Comparison of ENCODE assay signal across 8 mouse cellular contexts in the genomic region with DNA sequence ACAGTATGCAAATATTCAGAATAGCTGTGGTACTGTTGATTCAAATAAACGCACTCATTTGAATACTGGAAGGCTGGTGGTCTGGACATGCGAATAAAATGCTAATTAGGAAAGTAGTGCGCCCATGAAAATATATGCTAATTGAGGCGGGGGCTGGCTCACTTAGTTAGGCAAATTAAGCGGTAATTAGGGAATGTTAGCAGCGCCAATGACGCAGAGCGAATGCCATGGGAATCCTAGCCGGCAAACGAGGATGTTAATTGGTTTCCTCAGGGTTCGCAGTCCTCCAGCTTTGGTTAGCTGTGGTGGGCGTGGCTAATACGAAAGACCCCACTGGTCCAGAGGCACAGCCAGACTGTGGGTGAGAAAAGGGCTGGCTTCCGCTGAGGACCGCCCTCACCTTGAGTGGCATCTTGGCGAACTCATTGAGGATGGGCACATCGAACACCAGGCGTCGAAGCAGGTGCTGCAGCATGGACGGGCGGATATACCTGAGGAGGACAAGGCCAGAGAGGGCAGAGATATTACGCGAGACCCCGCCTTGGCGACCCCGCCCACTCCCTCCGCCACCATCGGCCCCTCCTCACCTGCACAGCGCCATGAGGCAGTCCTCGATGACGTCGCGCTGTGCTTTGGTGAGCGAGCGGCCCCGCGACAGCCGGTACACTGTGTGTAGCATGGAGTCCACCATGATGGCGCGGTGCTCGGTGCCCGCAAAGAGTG. TPM values are rescaled to one million over a fixed set of nuclear protein-coding genes. Genes with fewer than 3 reads are reported as not detected.
DNase-seq lines count a peak whose midpoint lies in the region; ATAC-seq and TF ChIP-seq lines count a peak whose summit lies in the region.

No protein-coding gene starts in this region.

- no peak overlapping the region for H3K27ac ChIP-seq in lung, postnatal 0 days (ENCODE audit: low read length)
- peak overlapping the region; percentile 84 for H3K27ac ChIP-seq in forebrain, postnatal 0 days (ENCODE audit: low read depth, low read length)
- H3K27ac ChIP-seq in neural tube, embryonic 14.5 days (ENCODE audit: low read depth, low read length) = peak overlapping the region; percentile 77

- no peak overlapping the region for H3K4me2 ChIP-seq in lung, postnatal 0 days (replicated peaks; ENCODE audit: low read depth, low read length)
- peak overlapping the region; percentile 61 for H3K4me2 ChIP-seq in forebrain, postnatal 0 days (ENCODE audit: low read depth)
- peak overlapping the region; percentile 53 for H3K4me2 ChIP-seq in neural tube, embryonic 14.5 days (ENCODE audit: low read depth, low read length)

- no peak for TF ChIP-seq POLR2A in lung, adult 2 months (IDR thresholded peaks at IDR 0.05; ENCODE audit: borderline replicate concordance, extremely low read depth, low read depth, low read length)

- WGBS in lung, postnatal 0 days = 10% methylated on average over 39 of the region's 42 CpGs
- 9% methylated on average over 42 of the region's 42 CpGs for WGBS in lung, adult 2 months
- under 1% methylated on average over 42 of the region's 42 CpGs for WGBS in forebrain, postnatal 0 days
- 2% methylated on average over 42 of the region's 42 CpGs for WGBS in neural tube, embryonic 14.5 days

- H3K4me1 ChIP-seq in lung, postnatal 0 days (ENCODE audit: insufficient read depth, low read depth, low read length) = no peaks in the 10 kb centered on the region
- no peaks in the 10 kb centered on the region for H3K4me1 ChIP-seq in lung, adult 2 months (ENCODE audit: control insufficient read depth, insufficient read depth, low read length)
- peaks cover 9% of the 10 kb centered on the region; the same call in 1 of the 2 replicates for H3K4me1 ChIP-seq in forebrain, postnatal 0 days (ENCODE audit: insufficient read depth)
- peaks cover 16% of the 10 kb centered on the region for H3K4me1 ChIP-seq in neural tube, embryonic 14.5 days (ENCODE audit: control insufficient read depth, insufficient read depth, low read length)

- no peak overlapping the region for H3K9ac ChIP-seq in lung, postnatal 0 days (replicated peaks; ENCODE audit: low read depth)
- H3K9ac ChIP-seq in forebrain, postnatal 0 days = peak overlapping the region; percentile 57
- peak overlapping the region; percentile 44 for H3K9ac ChIP-seq in neural tube, embryonic 14.5 days (replicated peaks; ENCODE audit: low read depth, low read length)

- peaks cover 13% of the 10 kb centered on the region; the same call in 1 of the 2 replicates for H3K27me3 ChIP-seq in lung, postnatal 0 days (replicated peaks; ENCODE audit: insufficient read depth, low read length)
- no peaks in the 10 kb centered on the region for H3K27me3 ChIP-seq in forebrain, postnatal 0 days (ENCODE audit: insufficient read depth, low read length)
- no peaks in the 10 kb centered on the region for H3K27me3 ChIP-seq in neural tube, embryonic 14.5 days (ENCODE audit: control insufficient read depth, insufficient read depth, low read length)

- TF ChIP-seq CTCF in lung, postnatal 0 days (IDR thresholded peaks at IDR 0.05) = no peak
- no peak for TF ChIP-seq CTCF in lung, adult 2 months (IDR thresholded peaks at IDR 0.05; ENCODE audit: insufficient read depth, low read length)
- TF ChIP-seq CTCF in forebrain, postnatal 0 days (IDR thresholded peaks at IDR 0.05; ENCODE audit: low read depth) = 0 out of 2 replicates have a peak, but pooled peaks have one; percentile 3

- no peak for DNase-seq in lung, postnatal 0 days (ENCODE audit: low spot score)
- DNase-seq in lung, adult 2 months = no peak
- DNase-seq in forebrain, postnatal 0 days = peak; percentile 91
- DNase-seq in left cerebral cortex, adult 9 months (ENCODE audit: low spot score in 2 of 2) = peak; percentile 28 to 32
- no peak for DNase-seq in yolk sac, embryonic 10.5 days (ENCODE audit: low spot score)
- DNase-seq in spleen, postnatal 14 days (ENCODE audit: low spot score in 2 of 2) = no peak

- H3K4me3 ChIP-seq in lung, postnatal 0 days (ENCODE audit: low read depth, low read length) = no peak overlapping the region
- H3K4me3 ChIP-seq in lung, adult 2 months (replicated peaks; ENCODE audit: extremely low read depth, low read depth, low read length) = no peak overlapping the region
- H3K4me3 ChIP-seq in forebrain, postnatal 0 days (ENCODE audit: low read depth, low read length) = peak overlapping the region; percentile 41
- peak overlapping the region; percentile 37 for H3K4me3 ChIP-seq in neural tube, embryonic 14.5 days (ENCODE audit: low read depth, low read length)

- H3K36me3 ChIP-seq in lung, postnatal 0 days (ENCODE audit: insufficient read depth, low read length) = no peaks in the 10 kb centered on the region
- H3K36me3 ChIP-seq in forebrain, postnatal 0 days (ENCODE audit: insufficient read depth) = no peaks in the 10 kb centered on the region
- no peaks in the 10 kb centered on the region for H3K36me3 ChIP-seq in neural tube, embryonic 14.5 days (ENCODE audit: control insufficient read depth, insufficient read depth, low read length)

- 0 out of 2 replicates have a peak, but pooled peaks have one; percentile 10 for ATAC-seq in lung, postnatal 0 days
- peak; percentile 84 for ATAC-seq in forebrain, postnatal 0 days
- peak; percentile 94 for ATAC-seq in neural tube, embryonic 14.5 days (ENCODE audit: low read depth)
- no peak for ATAC-seq in erythroblast, adult 5-6 weeks (replicated peaks; ENCODE audit: low FRiP score, poor library complexity, severe bottlenecking)

- no peaks in the 10 kb centered on the region for H3K9me3 ChIP-seq in lung, postnatal 0 days (ENCODE audit: low read length)
- H3K9me3 ChIP-seq in forebrain, postnatal 0 days (ENCODE audit: low read length) = no peaks in the 10 kb centered on the region
- no peaks in the 10 kb centered on the region for H3K9me3 ChIP-seq in neural tube, embryonic 14.5 days (ENCODE audit: control insufficient read depth, low read length)

- no peak for TF ChIP-seq EP300 in lung, postnatal 0 days (IDR thresholded peaks at IDR 0.05)

RNA-seq across cellular contexts. Expression of gene Ryr1, which starts 53.6 kb away (rescaled TPM):
- 0.01 and 0.05 TPM in 2 replicates for polyA plus RNA-seq in lung, postnatal 0 days (2015; fragmentation: Nextera tagmentation; extraction: Ambion mirVana)
- 0.10 and 10.9 TPM in 2 replicates for polyA plus RNA-seq in lung, adult 2 months (2012; rRNA removed)
- 4.6 and 6.7 TPM in 2 replicates for total RNA-seq in forebrain, postnatal 0 days (2014; rRNA removed)
- 4.2 and 8.8 TPM in 2 replicates for polyA plus RNA-seq in forebrain, postnatal 0 days (2015; fragmentation: Nextera tagmentation; extraction: Ambion mirVana)
- 5.9 and 11.6 TPM in 2 replicates for polyA plus RNA-seq in neural tube, embryonic 14.5 days (2014; fragmentation: Nextera tagmentation; extraction: Ambion mirVana)
- 0.21 TPM in 1 of 2 replicates, not detected in the other for total RNA-seq in erythroblast, adult 5-6 weeks (2015; ENCODE audit: low replicate concordance)
- total RNA-seq in erythroblast, adult 5-6 weeks (2017; ENCODE audit: low replicate concordance) = under 0.01 TPM in 1 of 2 replicates, not detected in the other

Comparison
In these comparisons a context has a peak if more than half of its experiments do, and no peak if none do; other contexts are left out.
1. DNase-seq: peak in forebrain, postnatal 0 days (single experiment) and left cerebral cortex, adult 9 months (2 of 2); none in lung, postnatal 0 days (single experiment), lung, adult 2 months (single experiment), yolk sac, embryonic 10.5 days (single experiment) and spleen, postnatal 14 days (0 of 2).
2. H3K4me3 ChIP-seq: peak in forebrain, postnatal 0 days (single experiment) and neural tube, embryonic 14.5 days (single experiment); none in lung, postnatal 0 days (single experiment) and lung, adult 2 months (single experiment).